Mouse (Mus musculus) intestine, postnatal 0 days (tissue): ENCODE measurements around the gene Dkkl1. TPM values are rescaled to one million over a fixed set of nuclear protein-coding genes. Genes with fewer than 3 reads are reported as not detected.
"Not testable (repeated sequence)": the region's sequence is repeated elsewhere in the genome, so short reads cannot be mapped to it uniquely, and the experiment has no call there.

ENCODE experiments used
- ATAC-seq: fragments of 200-750 bp; cut with Nextera tagmentation; 2 replicates; pipeline ENCODE4 v1.8.0; 2017; ENCODE audit warnings: mild to moderate bottlenecking, moderate TSS enrichment, moderate library complexity
- H3K27ac ChIP-seq: fragments of 300-500 bp; sonication (generic); 2 replicates; pipeline ENCODE4 v1.5.1; 2014; ENCODE audit warnings: mild to moderate bottlenecking, low read depth, low read length, moderate library complexity
- H3K27me3 ChIP-seq: fragments of 300-500 bp; sonication (generic); replicated peaks from 2 replicates; pipeline ENCODE4 v1.6.1; 2014; ENCODE audit warnings: low read length, mixed read lengths; ENCODE audit not compliant: control insufficient read depth, insufficient read depth
- H3K36me3 ChIP-seq: fragments of 300-500 bp; sonication (generic); 2 replicates; pipeline ENCODE4 v1.6.1; 2014; ENCODE audit warnings: mild to moderate bottlenecking, moderate library complexity; ENCODE audit not compliant: control insufficient read depth, insufficient read depth
- H3K4me1 ChIP-seq: fragments of 300-500 bp; sonication (generic); replicated peaks from 2 replicates; pipeline ENCODE4 v1.6.1; 2014; ENCODE audit warnings: antibody characterized with exemption, low read length, mixed read lengths; ENCODE audit not compliant: control insufficient read depth, insufficient read depth
- H3K4me2 ChIP-seq: fragments of 300-500 bp; sonication (generic); replicated peaks from 2 replicates; pipeline ENCODE4 v1.6.1; 2014; ENCODE audit warnings: low read depth, mild to moderate bottlenecking, moderate library complexity
- H3K4me3 ChIP-seq: fragments of 300-500 bp; sonication (generic); 2 replicates; pipeline ENCODE4 v1.5.1; 2014; ENCODE audit warnings: low read depth, low read length
- H3K9ac ChIP-seq: fragments of 300-500 bp; sonication (generic); 2 replicates; pipeline ENCODE4 v1.6.1; 2014; ENCODE audit warnings: mild to moderate bottlenecking, low read depth, low read length
- H3K9me3 ChIP-seq: fragments of 300-500 bp; sonication (generic); 2 replicates; pipeline ENCODE4 v1.6.1; 2016; ENCODE audit warnings: mixed run types; ENCODE audit not compliant: control insufficient read depth
- CTCF ChIP-seq: sonication (generic); IDR thresholded peaks from 2 replicates; pipeline ENCODE4 v1.5.1; 2016; ENCODE audit warnings: low read depth, mild to moderate bottlenecking, control low read depth, antibody characterized with exemption, moderate library complexity
- WGBS: fragments of 180-500 bp; shearing (Covaris S2); extraction: QIAGEN DNeasy Blood & Tissue Kit; methylation state at CpG from one replicate; pipeline ENCODE4 v1.1.7; 2014; 5-methylcytosine and 5-hydroxymethylcytosine counted together
- polyA plus RNA-seq: library from polyadenylated mRNA; unstranded; fragments of >200 nt; fragmentation: Nextera tagmentation; extraction: Ambion mirVana; gene quantifications from 2 replicates; pipeline ENCODE4 v1.2.1, GENCODE M21; 2015

The Dkkl1 gene
- polyA plus RNA-seq: 0.47 and 0.55 TPM in 2 replicates

DNA sequence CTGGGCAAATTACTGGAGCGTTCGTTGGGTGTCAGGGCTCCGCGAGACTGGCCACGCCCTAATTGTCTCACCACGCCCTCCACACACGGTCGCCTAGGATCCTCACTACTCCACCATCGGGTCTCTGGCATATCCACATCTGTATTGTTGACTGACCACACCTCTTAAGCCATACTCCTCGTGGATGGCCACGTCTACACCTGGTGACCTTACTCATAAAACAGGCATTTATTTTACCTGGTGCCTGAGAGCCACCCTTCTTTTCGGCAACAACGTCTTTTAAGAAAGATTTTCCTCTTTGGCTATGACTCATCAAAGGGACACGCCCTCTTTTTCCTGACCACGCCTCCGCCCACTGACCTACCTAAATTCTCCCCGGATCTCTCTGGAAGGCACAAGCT is at the start of gene Dkkl1:
Dkkl1 (minus strand) TSS at position 297 of the 401 bp plus-strand sequence.
- Histone ChIP-seq H3K36me3 (no peaks in the 10 kb centered on the region), H3K4me3 (peak within 1 kb of the TSS; percentile 14), H3K9ac (no peak within 1 kb of the TSS), H3K9me3 (no peaks in the 10 kb centered on the region), H3K27me3 (peaks cover 27% of the 10 kb centered on the region), H3K4me1 (peaks cover 9% of the 10 kb centered on the region), H3K27ac (no peak within 1 kb of the TSS), H3K4me2 (peak within 1 kb of the TSS; percentile 24; the same call in 1 of the 2 replicates)
- 0 out of 2 replicates have a peak, but pooled peaks have one; percentile 34 for ATAC-seq
- 2% methylated on average over 17 of the region's 17 CpGs for WGBS
- TF ChIP-seq CTCF: no peak

DNA sequence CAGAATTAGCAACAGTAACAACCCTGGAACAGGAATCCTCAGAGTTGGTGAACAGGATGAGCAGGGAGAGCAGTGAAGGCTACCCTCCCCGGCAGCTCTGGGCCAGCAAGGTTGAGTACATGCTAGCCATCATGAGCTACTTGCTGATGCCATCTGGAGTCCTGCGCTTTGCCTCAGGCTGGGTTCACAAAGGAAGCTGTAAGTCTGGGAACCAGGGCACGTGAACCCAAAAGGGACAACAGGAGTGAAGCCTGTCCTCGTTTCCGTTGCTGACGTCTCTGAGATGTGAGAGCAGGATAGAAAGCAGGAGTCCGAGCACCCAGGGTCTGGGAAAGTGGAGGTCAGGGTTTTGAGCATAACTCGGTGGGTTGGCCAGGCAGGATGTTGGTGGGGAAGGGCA is 47.3 kb upstream of the Dkkl1 start:
- no peak overlapping the region for H3K4me2 ChIP-seq
- no peak overlapping the region for H3K27ac ChIP-seq
- H3K4me1 ChIP-seq: no peaks in the 10 kb centered on the region
- no peak overlapping the region for H3K4me3 ChIP-seq
- no peak for TF ChIP-seq CTCF
- no peaks in the 10 kb centered on the region for H3K36me3 ChIP-seq
- WGBS: 86% methylated on average over 8 of the region's 8 CpGs
- no peak for ATAC-seq
- H3K9ac ChIP-seq: no peak overlapping the region
- 0 out of 2 replicates have a peak, but pooled peaks cover 5% of the 10 kb centered on the region for H3K27me3 ChIP-seq
- no peaks in the 10 kb centered on the region for H3K9me3 ChIP-seq

DNA sequence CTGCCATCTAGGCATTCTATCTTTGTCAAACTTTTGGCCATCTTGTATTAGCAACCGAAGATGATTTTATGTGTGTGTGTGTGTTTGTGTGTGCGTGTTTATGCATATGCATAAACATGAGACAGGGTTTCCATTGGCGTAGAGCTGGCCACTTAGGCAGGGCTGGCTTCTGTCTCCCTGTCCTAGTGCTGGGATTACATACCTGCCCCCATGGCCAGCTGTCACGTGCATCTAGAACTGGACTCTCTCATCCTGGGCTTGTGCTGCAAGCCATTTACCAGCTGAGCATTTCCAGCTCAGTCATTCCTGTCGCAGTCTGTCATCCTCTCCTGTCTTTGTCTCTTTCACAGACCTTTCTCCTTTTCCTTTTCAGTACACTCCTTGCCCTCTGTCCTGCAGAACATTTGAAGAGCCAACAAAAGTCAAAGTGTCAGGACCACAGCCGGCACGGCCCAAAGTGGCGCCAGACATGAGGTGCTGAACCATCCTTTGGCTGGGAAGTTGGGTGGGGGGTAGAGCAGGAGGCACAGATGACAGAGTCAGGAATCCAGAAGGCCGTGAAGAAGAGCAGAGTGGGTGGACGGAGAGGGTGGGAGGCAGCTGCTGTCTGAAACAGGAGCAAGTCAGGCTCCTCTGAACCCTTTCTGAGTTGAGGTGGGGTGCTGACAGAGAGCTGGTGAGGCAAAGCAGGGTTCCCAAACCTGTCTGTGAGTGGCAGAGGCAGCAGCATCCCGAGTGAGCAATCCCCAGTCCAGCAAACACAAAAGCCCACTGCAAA is 45.3 kb upstream of the Dkkl1 start:
- H3K27me3 ChIP-seq: 0 out of 2 replicates have a peak, but pooled peaks cover 5% of the 10 kb centered on the region
- no peak for TF ChIP-seq CTCF
- WGBS: 57% methylated on average over 11 of the region's 11 CpGs

DNA sequence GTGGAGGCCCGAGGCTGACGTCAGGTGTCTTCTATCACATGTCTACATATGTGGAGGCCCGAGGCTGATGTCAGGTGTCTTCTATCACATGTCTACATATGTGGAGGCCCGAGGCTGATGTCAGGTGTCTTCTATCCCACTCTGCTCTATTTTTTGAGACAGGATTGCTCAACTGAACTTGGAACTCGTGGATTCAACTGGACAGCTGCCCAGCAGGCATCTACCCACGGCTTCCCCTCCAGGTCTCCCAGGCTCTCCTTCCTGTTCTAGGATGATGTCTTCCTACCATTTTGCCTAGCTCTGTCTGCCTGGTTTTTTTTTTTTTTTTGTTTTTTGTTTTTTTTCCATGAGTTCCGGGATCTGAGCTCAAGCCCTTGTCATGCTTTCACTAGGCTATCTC is 43.9 kb upstream of the Dkkl1 start:
- not testable (repeated sequence) for H3K27ac ChIP-seq, H3K4me1 ChIP-seq, H3K36me3 ChIP-seq, H3K27me3 ChIP-seq, H3K9me3 ChIP-seq, H3K4me3 ChIP-seq, ATAC-seq, H3K4me2 ChIP-seq, H3K9ac ChIP-seq
- WGBS: 72% methylated on average over 5 of the region's 7 CpGs

More for the DNA sequence above, 45.3 kb upstream of the Dkkl1 start:
- Histone ChIP-seq H3K4me1 (no peaks in the 10 kb centered on the region), H3K9me3 (no peaks in the 10 kb centered on the region), H3K4me3 (no peak overlapping the region), H3K9ac (no peak overlapping the region), H3K27ac (no peak overlapping the region), H3K36me3 (no peaks in the 10 kb centered on the region), H3K4me2 (no peak overlapping the region)
- no peak for ATAC-seq

DNA sequence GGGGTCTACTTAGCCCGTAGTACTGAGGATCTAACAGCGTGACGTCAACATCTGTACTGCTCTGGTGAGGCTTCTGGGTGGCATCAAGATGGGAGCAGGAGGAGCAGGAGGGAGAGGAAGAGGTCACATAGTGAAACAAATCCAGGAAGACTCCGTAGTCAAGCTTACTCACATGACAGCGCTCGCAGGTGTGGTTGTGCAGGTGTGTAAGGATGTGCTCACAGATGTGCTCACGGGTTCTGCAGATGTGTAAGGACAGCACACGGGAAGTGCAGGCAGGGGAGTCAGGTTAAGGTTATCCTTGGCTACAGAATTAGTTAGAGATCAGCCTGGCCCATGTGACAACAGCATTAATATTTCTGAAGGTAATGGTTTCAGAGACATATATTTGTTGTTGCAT is 41.9 kb upstream of the Dkkl1 start:
- no peak overlapping the region for H3K9ac ChIP-seq
- no peaks in the 10 kb centered on the region for H3K9me3 ChIP-seq
- no peaks in the 10 kb centered on the region for H3K4me1 ChIP-seq
- H3K27me3 ChIP-seq: no peaks in the 10 kb centered on the region
- TF ChIP-seq CTCF: no peak
- H3K36me3 ChIP-seq: no peaks in the 10 kb centered on the region
- WGBS: 75% methylated on average over 8 of the region's 8 CpGs
- no peak for ATAC-seq
- no peak overlapping the region for H3K4me2 ChIP-seq
- H3K27ac ChIP-seq: no peak overlapping the region
- H3K4me3 ChIP-seq: no peak overlapping the region

DNA sequence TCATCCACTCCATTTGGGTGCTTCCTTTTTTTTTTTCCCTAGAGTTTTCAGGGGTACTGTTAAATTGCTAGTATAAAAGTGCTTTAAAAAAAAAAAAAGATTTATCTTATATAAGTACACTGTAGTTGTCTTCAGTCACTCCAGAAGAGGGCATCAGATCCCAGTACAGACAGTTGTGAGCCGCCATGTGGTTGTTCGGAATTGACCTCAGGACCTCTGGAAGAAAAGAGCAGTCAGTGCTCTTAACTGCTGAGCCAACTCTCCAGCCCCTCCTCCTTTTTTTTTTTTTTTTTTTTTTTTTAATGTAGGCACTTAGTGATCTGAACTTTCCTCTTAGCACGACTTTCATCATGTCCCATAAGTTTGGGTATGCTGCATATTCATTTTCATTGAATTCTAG is 35.7 kb upstream of the Dkkl1 start:
- no peaks in the 10 kb centered on the region for H3K27me3 ChIP-seq
- 51% methylated on average over 3 of the region's 3 CpGs for WGBS
- no peak for ATAC-seq
- H3K4me3 ChIP-seq: no peak overlapping the region
- no peaks in the 10 kb centered on the region for H3K36me3 ChIP-seq
- H3K4me1 ChIP-seq: no peaks in the 10 kb centered on the region
- no peak overlapping the region for H3K4me2 ChIP-seq
- no peak overlapping the region for H3K9ac ChIP-seq
- no peak overlapping the region for H3K27ac ChIP-seq
- no peaks in the 10 kb centered on the region for H3K9me3 ChIP-seq
- peak; percentile 27; the same call in 1 of the 2 replicates for TF ChIP-seq CTCF
